Mouse (Mus musculus) left cerebral cortex, postnatal 36 days (tissue): ENCODE measurements around the gene Acss2. TPM values are rescaled to one million over a fixed set of nuclear protein-coding genes. Genes with fewer than 3 reads are reported as not detected.
A peak's percentile ranks its signal among the peaks of the same experiment; 100 is the strongest.

Experiments used
- DNase-seq, 2 experiments: peaks; one replicate each; pipeline ENCODE4 v3.0.0; 2021 to 2022; ENCODE audit warnings: low spot score in 2 of 2, mixed read lengths in 1 of 2
- intact Hi-C: fragments of 180-260 bp; cut with DNase I; formaldehyde crosslinking; loops from one replicate; pipeline ENCODE4 v1.15.1; 2025
- total RNA-seq, 2 experiments: library from RNA; stranded (reverse); gene quantifications; 2 replicates each; pipeline ENCODE4 v1.2.3; 2021

Acss2 gene
- 10 to 100 TPM; 60.1 to 61.2 TPM for total RNA-seq

DNA sequence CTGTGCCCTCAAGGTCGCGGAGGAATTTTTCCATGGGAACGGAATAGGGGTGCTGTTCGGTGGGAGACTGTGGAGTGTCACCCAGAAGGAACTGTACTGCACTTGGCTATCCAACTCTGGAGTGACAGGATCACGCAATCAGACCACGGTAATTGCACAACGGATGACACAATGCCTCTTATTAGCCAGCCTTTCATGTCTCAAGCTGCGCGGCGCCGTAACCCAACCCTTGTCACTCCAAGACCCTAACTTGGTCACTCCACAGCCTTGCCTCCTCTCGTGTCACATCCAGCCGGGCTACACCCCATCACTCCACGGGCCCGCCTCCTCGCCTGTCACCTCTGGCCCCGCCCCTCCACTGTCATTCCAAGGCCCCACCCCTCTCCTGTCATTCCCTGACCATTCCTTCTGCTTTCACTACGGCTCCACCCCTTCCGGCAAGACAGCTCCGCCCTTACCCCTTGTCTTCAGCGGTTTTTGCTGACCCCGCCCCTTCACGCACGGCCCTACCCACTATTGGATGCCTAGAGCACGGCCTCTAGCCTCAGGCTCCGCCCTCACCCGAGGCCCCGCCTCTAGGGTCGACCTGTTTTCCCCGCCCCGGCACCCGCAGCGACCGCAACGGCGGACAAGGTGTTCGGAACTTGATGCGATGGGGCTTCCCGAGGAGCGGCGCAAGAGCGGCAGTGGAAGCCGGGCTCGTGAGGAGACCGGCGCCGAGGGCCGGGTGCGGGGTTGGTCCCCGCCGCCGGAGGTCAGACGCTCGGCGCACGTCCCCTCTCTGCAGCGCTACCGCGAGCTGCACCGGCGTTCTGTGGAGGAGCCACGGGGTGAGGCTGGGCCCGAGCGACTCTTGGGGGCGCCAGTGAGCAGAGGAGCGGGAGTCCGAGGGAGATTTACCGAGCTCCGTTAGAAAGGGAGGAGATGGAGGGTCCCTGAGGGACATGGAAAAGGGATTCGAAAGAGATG lies at the start of gene Acss2, which contains the start of gene Ggt7:
Gene Acss2 (plus strand): TSS at position 494 of the 969 bp plus-strand sequence.
Gene Ggt7 (minus strand): TSS at position 783 of the 969 bp plus-strand sequence.
- intact Hi-C loops: loop anchor here (2.0 to 5.0 kb wide), 4 partner anchors 67 to 245 kb away; partner anchors contain the start of gene Gss

GRCm38 (mm10) chr2:155472671-155473569 lies 44.8 kb upstream of the Acss2 start:
- intact Hi-C loops: no loop called here
- DNase-seq: peak; percentile 37 to 41

More for the DNA sequence above, at the start of gene Acss2, which contains the start of gene Ggt7:
- peak; percentile 97 to 98 for DNase-seq

DNA sequence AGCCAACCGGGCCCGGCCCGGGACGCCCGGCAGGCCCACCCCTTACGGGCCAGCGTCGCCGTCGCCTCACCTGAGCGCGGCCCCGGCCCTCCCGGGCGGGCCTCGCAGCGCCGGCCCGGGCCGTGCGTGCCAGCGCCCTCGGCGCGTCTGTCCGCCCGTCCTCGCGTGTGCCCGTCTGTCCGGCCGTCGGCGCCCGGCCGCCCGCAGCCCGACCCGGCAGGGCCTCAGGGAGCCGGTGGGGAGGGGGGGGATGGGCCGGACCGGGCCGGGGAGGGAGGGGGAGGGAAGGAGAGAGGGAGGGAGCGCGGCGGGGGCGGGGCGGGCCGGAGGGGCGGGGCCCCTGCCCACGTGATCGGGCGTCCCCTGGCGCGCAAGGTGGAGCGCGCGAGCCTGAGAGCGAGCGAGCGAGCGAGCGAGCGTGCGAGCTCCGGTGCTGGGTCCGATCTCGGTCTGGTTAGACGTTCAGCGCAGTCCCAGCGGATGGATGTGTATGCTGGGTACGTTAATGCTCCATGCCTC lies 44.1 kb upstream of the Acss2 start, which contains the start of gene Ncoa6:
Gene Ncoa6 (minus strand): TSS at position 325 of the 519 bp plus-strand sequence.
- intact Hi-C loops: no loop called here
- DNase-seq: peak; percentile 59 to 72

DNA sequence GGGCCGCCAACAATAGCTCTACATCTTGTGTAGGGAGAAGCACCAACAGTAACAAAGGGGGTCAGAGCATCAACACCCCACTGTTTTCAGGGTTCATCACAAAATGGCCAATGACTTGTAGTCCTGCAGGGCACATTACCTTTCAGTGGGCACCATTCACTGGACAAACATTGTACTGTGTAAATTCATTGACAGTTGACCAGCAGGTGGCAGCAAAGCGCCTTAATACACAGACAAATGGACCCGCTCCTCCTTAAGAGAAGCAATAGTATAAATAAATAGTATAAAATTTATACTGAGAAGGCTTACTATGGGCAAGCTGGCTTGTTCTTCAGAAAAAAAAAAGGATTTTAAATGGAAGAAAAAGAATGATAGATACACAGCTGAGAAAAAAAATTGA lies 35.7 kb upstream of the Acss2 start:
- DNase-seq: no peak
- intact Hi-C loops: no loop called here

- intact Hi-C loops: no loop called here
- DNase-seq: no peak
Measured at GRCm38 (mm10) chr2:155490998-155491397, 26.8 kb upstream of the Acss2 start.

DNA sequence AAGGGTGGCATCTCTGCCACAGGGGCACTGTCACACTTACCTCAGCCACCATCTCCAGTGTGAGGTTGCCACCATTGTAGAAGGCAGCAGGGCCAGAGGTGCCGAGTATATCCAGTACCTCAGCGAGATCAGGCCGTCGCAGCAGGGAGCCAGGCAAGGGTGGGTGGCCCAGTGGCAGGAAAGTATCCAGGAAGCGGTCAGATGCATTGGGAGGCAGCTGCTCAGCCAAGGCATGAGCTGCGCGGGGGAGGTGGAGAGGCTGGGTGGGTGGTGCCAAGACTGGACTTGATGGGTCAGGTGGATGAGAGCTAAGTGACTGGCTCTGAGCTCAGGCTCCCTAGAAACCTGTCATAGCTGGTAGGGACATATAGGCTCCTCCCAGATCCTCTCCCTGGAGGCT lies 15.2 kb upstream of the Acss2 start:
- intact Hi-C loops: no loop called here
- peak; percentile 41 to 42 for DNase-seq

- DNase-seq: peak in 1 of 2 experiments; percentile 32
- intact Hi-C loops: no loop called here
Measured at GRCm38 (mm10) chr2:155504440-155505355, 13.1 kb upstream of the Acss2 start.

- no peak for DNase-seq
- intact Hi-C loops: no loop called here
Measured at GRCm38 (mm10) chr2:155505811-155506210, 11.9 kb upstream of the Acss2 start.

- DNase-seq: peak; percentile 44 to 49
- intact Hi-C loops: no loop called here
Measured at GRCm38 (mm10) chr2:155507721-155508470, 9.9 kb upstream of the Acss2 start.

GRCm38 (mm10) chr2:155512479-155512878 lies 5.3 kb upstream of the Acss2 start:
- DNase-seq: no peak
- intact Hi-C loops: no loop called here

GRCm38 (mm10) chr2:155513543-155513942 lies 4.2 kb upstream of the Acss2 start:
- intact Hi-C loops: no loop called here
- DNase-seq: peak; percentile 47 to 55

DNA sequence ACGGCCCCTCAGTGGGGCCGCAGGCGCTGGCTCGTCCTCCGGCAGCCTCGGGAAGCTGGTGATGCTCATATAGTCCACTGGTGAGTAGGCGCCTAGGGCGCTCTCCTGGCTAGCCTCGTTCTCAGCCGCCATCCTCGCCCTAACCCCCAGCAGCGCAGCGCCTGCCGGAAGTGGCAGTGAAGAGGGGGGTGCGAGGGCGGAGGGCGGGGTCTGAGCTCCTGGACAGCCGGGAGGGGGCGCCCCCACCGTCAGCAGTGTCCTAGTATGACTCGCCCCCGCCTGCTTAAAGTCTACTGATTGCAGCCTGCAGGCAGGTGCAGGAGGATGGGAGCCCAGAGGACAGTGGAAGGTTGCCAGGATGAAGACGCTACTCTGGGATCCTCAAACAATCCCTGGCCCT lies 3.1 kb upstream of the Acss2 start:
- DNase-seq: peak; percentile 89 to 90
- intact Hi-C loops: loop anchor here (5.0 kb wide), 1 partner anchor 248 kb away; no protein-coding TSS in a partner anchor

DNA sequence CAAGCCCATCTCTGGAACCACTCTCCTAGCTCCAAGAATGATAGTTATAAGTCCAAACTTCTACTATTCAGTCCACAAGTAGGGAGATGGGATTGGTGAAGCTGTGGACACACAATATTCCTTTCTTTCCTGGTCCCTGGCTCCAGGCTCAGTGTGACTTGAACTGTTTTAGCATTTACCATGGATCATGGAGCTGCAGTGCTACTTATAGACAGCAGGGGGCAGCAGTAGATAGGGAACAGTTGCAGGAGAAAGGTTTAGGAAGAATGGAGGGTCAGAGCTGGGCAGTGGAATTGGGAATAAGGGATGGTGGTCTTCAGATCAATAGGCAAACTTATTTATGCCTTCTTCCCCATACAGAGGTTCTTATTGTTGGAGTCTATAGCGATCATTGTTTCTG lies 1.8 kb upstream of the Acss2 start:
- intact Hi-C loops: loop anchor here (2.0 to 5.0 kb wide), 4 partner anchors 69 to 246 kb away; partner anchors contain the start of gene Gss
- DNase-seq: peak; percentile 66 to 69

GRCm38 (mm10) chr2:155518531-155519270 lies 953 bp downstream of the Acss2 start:
- DNase-seq: no peak
- intact Hi-C loops: loop anchor here (5.0 kb wide), 1 partner anchor 244 kb away; no protein-coding TSS in a partner anchor

DNA sequence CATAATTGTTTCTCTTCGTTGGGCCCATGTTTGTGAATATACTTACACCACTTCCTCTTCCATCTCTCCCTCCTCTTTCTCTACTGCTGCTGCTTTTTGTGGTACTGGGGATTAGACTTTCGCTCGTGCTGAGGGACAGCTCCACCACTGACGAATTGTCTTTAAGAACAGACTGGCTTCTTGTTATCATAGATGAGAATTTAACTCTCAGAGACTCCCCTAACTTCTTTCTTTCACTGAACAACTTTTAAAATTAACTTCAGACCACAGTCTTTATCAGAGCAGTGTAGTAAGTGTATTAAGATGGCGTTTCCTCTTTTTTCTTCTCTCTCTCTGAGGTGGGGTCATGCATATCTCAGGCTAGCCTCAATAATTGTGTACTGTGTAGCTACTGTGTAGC lies 6.0 kb downstream of the Acss2 start:
- DNase-seq: no peak
- intact Hi-C loops: no loop called here

GRCm38 (mm10) chr2:155524378-155524777 lies 6.6 kb downstream of the Acss2 start:
- no peak for DNase-seq
- intact Hi-C loops: no loop called here

GRCm38 (mm10) chr2:155527367-155527766 lies 9.6 kb downstream of the Acss2 start:
- DNase-seq: no peak
- intact Hi-C loops: no loop called here
